Mouse (Mus musculus) cerebellum, adult 2 months (tissue): ENCODE results near the gene E2f3.

Experiments used
- CTCF ChIP-seq: fragments of 200-500 bp; IDR thresholded peaks from 2 replicates; pipeline ENCODE4 v1.5.1; 2011; ENCODE audit warnings: low read depth, mild to moderate bottlenecking, control low read depth, low read length, moderate library complexity, borderline replicate concordance; ENCODE audit not compliant: insufficient read depth
- POLR2A ChIP-seq: fragments of 200-500 bp; IDR thresholded peaks from 2 replicates; pipeline ENCODE4 v1.6.1; 2011; ENCODE audit warnings: low read length, control low read depth, borderline replicate concordance; ENCODE audit not compliant: insufficient read depth

DNA sequence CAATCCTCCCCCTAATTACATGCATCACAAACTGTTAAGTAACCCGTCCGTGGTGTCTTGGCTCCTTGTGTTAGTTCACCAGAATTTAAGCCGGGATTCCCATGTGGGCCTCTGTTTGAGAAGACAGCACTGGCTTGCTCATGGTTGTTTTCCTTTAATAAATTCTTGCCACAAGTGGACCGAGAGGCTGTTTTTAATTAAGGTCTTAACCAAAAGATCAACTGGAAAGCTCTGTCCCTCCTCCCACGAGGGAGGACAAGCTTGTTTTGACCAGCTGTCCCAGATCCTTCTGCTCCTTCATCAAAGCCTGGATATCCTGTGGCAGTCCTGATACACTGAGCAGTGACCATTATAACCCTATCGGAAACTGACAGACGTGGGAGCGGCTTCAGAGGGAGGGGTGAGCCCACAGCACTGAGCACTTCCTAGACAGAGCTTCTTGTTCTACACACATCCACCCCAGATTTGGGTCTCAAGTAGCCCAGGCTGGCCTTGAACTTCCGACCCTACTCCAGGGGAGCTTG is 28.1 kb downstream of the E2f3 start:
- TF ChIP-seq POLR2A: no peak
- TF ChIP-seq CTCF: no peak
